Comparison of ENCODE assay signal across 15 mouse cellular contexts in the genomic region with DNA sequence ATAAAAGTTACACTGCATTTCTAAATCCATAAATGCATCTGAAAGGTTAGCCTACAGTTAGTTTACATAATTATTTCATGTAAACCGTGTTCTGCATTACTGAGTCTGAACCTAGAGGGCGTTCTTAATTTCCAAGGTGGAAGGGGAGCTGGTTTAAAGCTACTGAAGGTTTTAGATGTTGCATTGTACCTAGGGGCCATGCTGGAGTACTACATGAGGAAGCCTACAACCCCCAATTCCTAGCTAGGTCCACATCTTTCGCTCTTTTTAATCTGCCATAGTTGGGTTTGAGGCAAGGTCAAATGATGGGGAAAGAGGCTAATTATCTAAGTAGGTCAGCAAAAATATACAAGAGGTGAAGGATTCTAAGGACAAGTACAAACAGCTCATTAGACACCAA. TPM values are rescaled to one million over a fixed set of nuclear protein-coding genes. Genes with fewer than 3 reads are reported as not detected.
DNase-seq lines count a peak whose midpoint lies in the region; ATAC-seq and TF ChIP-seq lines count a peak whose summit lies in the region.
"Had no signal": no experiment of that assay in that cellular context is flagged by ENCODE, and none has a peak within 500 bp of the region (broad histone marks: within the 10 kb centered on the region; RNA-seq: fewer than 3 reads in every experiment).

No protein-coding gene starts in this region.

- no peak overlapping the region for H3K4me2 ChIP-seq in hindbrain, postnatal 0 days (ENCODE audit: low read depth, low read length)
- no peak overlapping the region for H3K4me2 ChIP-seq in hindbrain, embryonic 12.5 days (replicated peaks)
- no peak overlapping the region for H3K4me2 ChIP-seq in midbrain, postnatal 0 days (ENCODE audit: low read depth, low read length, poor library complexity, severe bottlenecking)
- no peak overlapping the region for H3K4me2 ChIP-seq in midbrain, embryonic 13.5 days (replicated peaks)
- no peak overlapping the region for H3K4me2 ChIP-seq in heart, embryonic 16.5 days (ENCODE audit: low read depth, low read length)
- H3K4me2 ChIP-seq: embryonic facial prominence, embryonic 12.5 days had no signal

- no peak for ATAC-seq in hindbrain, postnatal 0 days
- ATAC-seq in hindbrain, embryonic 12.5 days (ENCODE audit: low FRiP score): no peak
- ATAC-seq in midbrain, postnatal 0 days (ENCODE audit: low FRiP score): no peak
- no peak for ATAC-seq in midbrain, embryonic 13.5 days
- ATAC-seq in heart, embryonic 16.5 days (replicated peaks; ENCODE audit: extremely low read depth, insufficient read depth, low FRiP score): no peak
- no peak for ATAC-seq in monocyte, adult 5-6 weeks (replicated peaks; ENCODE audit: insufficient number of reproducible peaks, low FRiP score, low TSS enrichment, poor library complexity, severe bottlenecking)
- ATAC-seq: intestine, embryonic 16.5 days had no signal

- 85% methylated on average over 3 of the region's 3 CpGs for whole genome bisulfite sequencing in hindbrain, postnatal 0 days
- WGBS in hindbrain, embryonic 12.5 days: 88% methylated on average over 3 of the region's 3 CpGs
- 83% methylated on average over 3 of the region's 3 CpGs for WGBS in midbrain, postnatal 0 days
- 81% methylated on average over 3 of the region's 3 CpGs for WGBS in midbrain, embryonic 13.5 days
- 87% methylated on average over 3 of the region's 3 CpGs for WGBS in heart, embryonic 16.5 days

- no peak overlapping the region for H3K4me3 ChIP-seq in hindbrain, postnatal 0 days (ENCODE audit: low read length)
- H3K4me3 ChIP-seq in hindbrain, embryonic 12.5 days: no peak overlapping the region
- no peak overlapping the region for H3K4me3 ChIP-seq in midbrain, postnatal 0 days (ENCODE audit: low read depth, low read length)
- H3K4me3 ChIP-seq in midbrain, embryonic 13.5 days (replicated peaks): no peak overlapping the region
- H3K4me3 ChIP-seq in heart, embryonic 16.5 days (ENCODE audit: low read length): no peak overlapping the region
- H3K4me3 ChIP-seq: embryonic facial prominence, embryonic 12.5 days had no signal

- H3K27ac ChIP-seq in hindbrain, postnatal 0 days: no peak overlapping the region
- no peak overlapping the region for H3K27ac ChIP-seq in hindbrain, embryonic 12.5 days
- 0 out of 2 replicates have a peak overlapping the region, but pooled peaks have one; percentile 20 for H3K27ac ChIP-seq in midbrain, postnatal 0 days (ENCODE audit: low read depth, low read length)
- H3K27ac ChIP-seq in midbrain, embryonic 13.5 days: no peak overlapping the region
- H3K27ac ChIP-seq in heart, embryonic 16.5 days (ENCODE audit: low read length): peak overlapping the region; percentile 79

- no peaks in the 10 kb centered on the region for H3K27me3 ChIP-seq in hindbrain, postnatal 0 days (ENCODE audit: insufficient read depth, low read length)
- no peaks in the 10 kb centered on the region for H3K27me3 ChIP-seq in hindbrain, embryonic 12.5 days
- no peaks in the 10 kb centered on the region for H3K27me3 ChIP-seq in midbrain, postnatal 0 days (ENCODE audit: insufficient read depth, low read length)
- no peaks in the 10 kb centered on the region for H3K27me3 ChIP-seq in midbrain, embryonic 13.5 days
- no peaks in the 10 kb centered on the region for H3K27me3 ChIP-seq in heart, embryonic 16.5 days (ENCODE audit: control insufficient read depth, insufficient read depth, low read length)
- H3K27me3 ChIP-seq: embryonic facial prominence, embryonic 12.5 days; megakaryocyte, embryonic 14.5 days had no signal

- intact Hi-C loops in heart, postnatal 10 days (cut with DNase I): no loop called here

- DNase-seq in heart, adult 11 months: peak; percentile 51
- no peak for DNase-seq in heart, postnatal 10 days
- DNase-seq in hindbrain, postnatal 0 days (ENCODE audit: low spot score): no peak
- no peak for DNase-seq in midbrain, postnatal 0 days (ENCODE audit: low spot score)
- DNase-seq: cerebellum, adult 11-12 months; cerebellum, postnatal 36 days; kidney, postnatal 10 days; layer of hippocampus, adult 9-11 months had no signal

- H3K9ac ChIP-seq in hindbrain, postnatal 0 days (replicated peaks; ENCODE audit: low read length): no peak overlapping the region
- H3K9ac ChIP-seq in hindbrain, embryonic 12.5 days: no peak overlapping the region
- H3K9ac ChIP-seq in midbrain, postnatal 0 days (replicated peaks; ENCODE audit: low read length, poor library complexity, severe bottlenecking): no peak overlapping the region
- no peak overlapping the region for H3K9ac ChIP-seq in midbrain, embryonic 13.5 days (replicated peaks)
- H3K9ac ChIP-seq in heart, embryonic 16.5 days (ENCODE audit: low read length): no peak overlapping the region
- H3K9ac ChIP-seq: embryonic facial prominence, embryonic 12.5 days had no signal

- no peaks in the 10 kb centered on the region for H3K4me1 ChIP-seq in hindbrain, postnatal 0 days (ENCODE audit: insufficient read depth, low read length)
- peaks cover 7% of the 10 kb centered on the region; the same call in 1 of the 2 replicates for H3K4me1 ChIP-seq in hindbrain, embryonic 12.5 days
- no peaks in the 10 kb centered on the region for H3K4me1 ChIP-seq in midbrain, postnatal 0 days (ENCODE audit: insufficient read depth, low read length)
- H3K4me1 ChIP-seq in midbrain, embryonic 13.5 days (replicated peaks): peaks cover 22% of the 10 kb centered on the region
- H3K4me1 ChIP-seq in heart, embryonic 16.5 days (ENCODE audit: control insufficient read depth, insufficient read depth, low read length): peaks cover 23% of the 10 kb centered on the region

- TF ChIP-seq CTCF in hindbrain, postnatal 0 days (IDR thresholded peaks at IDR 0.05; ENCODE audit: low read depth): 0 out of 2 replicates have a peak, but pooled peaks have one; percentile 7
- no peak for TF ChIP-seq CTCF in midbrain, postnatal 0 days (IDR thresholded peaks at IDR 0.05)

- no peaks in the 10 kb centered on the region for H3K9me3 ChIP-seq in hindbrain, postnatal 0 days (ENCODE audit: low read length)
- H3K9me3 ChIP-seq in hindbrain, embryonic 12.5 days (replicated peaks): no peaks in the 10 kb centered on the region
- no peaks in the 10 kb centered on the region for H3K9me3 ChIP-seq in midbrain, postnatal 0 days (ENCODE audit: low read length)
- H3K9me3 ChIP-seq in midbrain, embryonic 13.5 days: no peaks in the 10 kb centered on the region
- no peaks in the 10 kb centered on the region for H3K9me3 ChIP-seq in heart, embryonic 16.5 days (replicated peaks; ENCODE audit: control insufficient read depth, low read length)
- H3K9me3 ChIP-seq: embryonic facial prominence, embryonic 12.5 days; megakaryocyte, embryonic 14.5 days had no signal

- no peaks in the 10 kb centered on the region for H3K36me3 ChIP-seq in hindbrain, postnatal 0 days (ENCODE audit: insufficient read depth, low read length)
- no peaks in the 10 kb centered on the region for H3K36me3 ChIP-seq in hindbrain, embryonic 12.5 days
- H3K36me3 ChIP-seq in midbrain, postnatal 0 days (ENCODE audit: insufficient read depth, low read length): no peaks in the 10 kb centered on the region
- no peaks in the 10 kb centered on the region for H3K36me3 ChIP-seq in midbrain, embryonic 13.5 days
- no peaks in the 10 kb centered on the region for H3K36me3 ChIP-seq in heart, embryonic 16.5 days (ENCODE audit: control insufficient read depth, insufficient read depth)
- H3K36me3 ChIP-seq: embryonic facial prominence, embryonic 12.5 days had no signal

RNA-seq across cellular contexts. Expression of a gene that starts 25.5 kb away (rescaled TPM):
- total RNA-seq in heart, postnatal 10 days (2021): 10 to 100 TPM; 27.3 to 28.3 TPM
- 17.0 and 21.0 TPM in 2 replicates for total RNA-seq in hindbrain, postnatal 0 days (2014; rRNA removed)
- polyA plus RNA-seq in hindbrain, postnatal 0 days (2015; fragmentation: Nextera tagmentation; extraction: Ambion mirVana): 58.4 and 59.0 TPM in 2 replicates
- polyA plus RNA-seq in hindbrain, embryonic 12.5 days (2016; fragmentation: Nextera tagmentation; extraction: Ambion mirVana): 66.4 and 69.6 TPM in 2 replicates
- total RNA-seq in midbrain, postnatal 0 days (2014; rRNA removed): 19.7 and 30.4 TPM in 2 replicates
- polyA plus RNA-seq in midbrain, postnatal 0 days (2015; fragmentation: Nextera tagmentation; extraction: Ambion mirVana): 55.2 and 61.4 TPM in 2 replicates
- 52.7 and 54.5 TPM in 2 replicates for polyA plus RNA-seq in midbrain, embryonic 13.5 days (2015; fragmentation: Nextera tagmentation; extraction: Ambion mirVana)
- polyA plus RNA-seq in heart, embryonic 16.5 days (2015; fragmentation: Nextera tagmentation; extraction: Ambion mirVana): 40.2 and 43.4 TPM in 2 replicates
- 4.5 to 9.5 TPM (median 9.4 TPM) in 3 replicates for total RNA-seq in monocyte, adult 5-6 weeks (2017)

Comparison
In these comparisons a context has a peak if more than half of its experiments do, and no peak if none do; other contexts are left out.
1. H3K27ac ChIP-seq: peak in midbrain, postnatal 0 days (single experiment) and heart, embryonic 16.5 days (single experiment); none in hindbrain, postnatal 0 days (single experiment), hindbrain, embryonic 12.5 days (single experiment) and midbrain, embryonic 13.5 days (single experiment).